Mouse (Mus musculus) cerebellum, adult 2 months (tissue): ENCODE measurements at regions not wholly inside any gene's neighbourhood (a gene's known extent, or its start where the extent isn't known, plus 50 kb on each side); places are given as distances from the start of the nearest gene placed in this dataset.
A peak's percentile ranks its signal among the peaks of the same experiment; 100 is the strongest.

Experiments
- DNase-seq, 2 experiments: peaks; one replicate each; pipeline ENCODE4 v3.0.0; 2021
- H3K27ac ChIP-seq: fragments of 200-500 bp; 2 replicates; pipeline ENCODE4 v1.5.1; 2012; ENCODE audit warnings: low read length, control low read depth, inconsistent platforms; ENCODE audit not compliant: insufficient read depth
- H3K27me3 ChIP-seq: fragments of 200-500 bp; 2 replicates; pipeline ENCODE4 v1.6.1; 2012; ENCODE audit warnings: inconsistent platforms, mild to moderate bottlenecking, low read length, moderate library complexity; ENCODE audit not compliant: control insufficient read depth, insufficient read depth
- H3K4me1 ChIP-seq: fragments of 200-500 bp; 2 replicates; pipeline ENCODE4 v1.6.1; 2011; ENCODE audit warnings: low read length; ENCODE audit not compliant: control insufficient read depth, insufficient read depth
- H3K4me3 ChIP-seq: fragments of 200-500 bp; replicated peaks from 2 replicates; pipeline ENCODE3; 2011; ENCODE audit warnings: mild to moderate bottlenecking, low read depth, low read length, control low read depth; ENCODE audit not compliant: insufficient read depth
- CTCF ChIP-seq: fragments of 200-500 bp; IDR thresholded peaks from 2 replicates; pipeline ENCODE4 v1.5.1; 2011; ENCODE audit warnings: low read depth, mild to moderate bottlenecking, control low read depth, low read length, moderate library complexity, borderline replicate concordance; ENCODE audit not compliant: insufficient read depth
- POLR2A ChIP-seq: fragments of 200-500 bp; IDR thresholded peaks from 2 replicates; pipeline ENCODE4 v1.6.1; 2011; ENCODE audit warnings: low read length, control low read depth, borderline replicate concordance; ENCODE audit not compliant: insufficient read depth
- WGBS: fragments of 180-500 bp; shearing (Covaris S2); methylation state at CpG from one replicate; pipeline ENCODE4 v1.1.7; 2018; 5-methylcytosine and 5-hydroxymethylcytosine counted together

DNA sequence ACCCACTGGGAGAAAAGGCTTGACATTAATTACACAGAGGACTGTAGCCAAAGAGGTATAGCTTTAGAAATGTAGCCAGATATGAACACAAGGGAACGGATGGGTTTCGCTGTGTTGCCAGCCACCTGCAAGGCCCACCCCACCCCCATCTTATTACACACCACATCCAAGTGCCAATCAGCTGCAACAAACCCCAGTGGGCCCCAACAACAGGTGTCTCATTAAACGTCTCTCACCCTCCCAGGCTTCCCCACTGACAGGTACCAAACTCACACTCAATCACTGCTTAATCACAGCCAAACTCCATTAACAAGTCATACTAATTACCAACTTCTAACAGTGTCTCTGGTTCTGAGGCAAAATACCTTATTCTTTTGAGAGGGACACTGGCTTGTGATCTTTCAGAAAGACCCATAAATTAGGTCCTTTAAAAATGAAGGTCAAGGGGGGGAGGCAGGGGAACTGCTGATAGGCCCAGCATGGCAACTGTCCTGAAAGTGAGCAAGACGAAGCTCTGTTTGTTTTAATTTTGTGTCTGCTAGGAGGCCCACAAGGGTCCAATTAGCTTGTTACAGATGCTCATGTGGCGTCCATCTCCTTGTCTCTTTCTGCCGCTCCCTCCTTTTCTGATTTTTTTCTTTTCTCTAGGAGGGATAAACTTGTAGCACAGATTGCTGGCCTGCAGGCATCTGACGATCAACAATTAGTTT lies 115.4 kb upstream of the Arrdc4 start:
- WGBS: 51% methylated on average over 7 of the region's 7 CpGs
- H3K4me1 ChIP-seq: no peaks in the 10 kb centered on the region
- no peak overlapping the region for H3K4me3 ChIP-seq
- no peak for TF ChIP-seq POLR2A
- no peak for TF ChIP-seq CTCF
- no peak for DNase-seq
- no peak overlapping the region for H3K27ac ChIP-seq
- no peaks in the 10 kb centered on the region for H3K27me3 ChIP-seq

DNA sequence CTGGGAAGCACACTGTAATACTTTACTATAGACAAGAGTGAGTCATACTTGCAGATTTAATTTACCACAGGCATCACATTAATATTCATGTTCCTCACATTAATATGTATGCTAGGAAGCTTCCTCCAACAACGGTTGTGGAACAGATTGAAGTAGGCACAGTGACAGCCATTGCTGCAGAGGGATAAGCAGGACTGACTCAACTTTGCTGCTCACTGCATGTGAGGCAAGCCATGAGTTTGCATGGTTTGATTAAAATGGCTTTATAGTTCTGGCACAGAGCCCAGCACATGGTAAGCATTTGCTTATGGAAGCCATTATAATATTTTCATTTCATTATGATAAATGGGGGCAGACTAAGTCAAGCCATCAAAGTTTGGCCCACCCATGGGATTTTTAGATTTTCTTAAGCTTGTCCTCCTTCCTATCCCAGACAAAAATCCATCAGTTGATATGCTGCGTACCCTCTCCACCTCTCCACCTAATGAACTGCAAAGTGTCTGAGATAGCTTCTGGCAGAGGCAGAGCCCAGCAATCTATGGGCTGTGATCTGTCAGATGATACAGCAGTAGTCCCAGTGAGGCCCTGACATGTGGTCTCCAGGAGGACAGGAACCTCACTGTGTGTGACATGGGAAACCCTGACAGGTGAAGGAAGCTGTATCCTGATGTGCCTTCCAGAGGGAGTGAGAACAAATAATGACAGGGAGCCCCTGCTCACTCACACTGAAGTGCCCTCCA lies 109.6 kb upstream of the Arrdc4 start:
- no peak for TF ChIP-seq POLR2A
- no peak for TF ChIP-seq CTCF
- H3K4me3 ChIP-seq: no peak overlapping the region
- no peak for DNase-seq
- no peak overlapping the region for H3K27ac ChIP-seq
- WGBS: 47% methylated on average over 2 of the region's 2 CpGs
- no peaks in the 10 kb centered on the region for H3K4me1 ChIP-seq
- no peaks in the 10 kb centered on the region for H3K27me3 ChIP-seq

DNA sequence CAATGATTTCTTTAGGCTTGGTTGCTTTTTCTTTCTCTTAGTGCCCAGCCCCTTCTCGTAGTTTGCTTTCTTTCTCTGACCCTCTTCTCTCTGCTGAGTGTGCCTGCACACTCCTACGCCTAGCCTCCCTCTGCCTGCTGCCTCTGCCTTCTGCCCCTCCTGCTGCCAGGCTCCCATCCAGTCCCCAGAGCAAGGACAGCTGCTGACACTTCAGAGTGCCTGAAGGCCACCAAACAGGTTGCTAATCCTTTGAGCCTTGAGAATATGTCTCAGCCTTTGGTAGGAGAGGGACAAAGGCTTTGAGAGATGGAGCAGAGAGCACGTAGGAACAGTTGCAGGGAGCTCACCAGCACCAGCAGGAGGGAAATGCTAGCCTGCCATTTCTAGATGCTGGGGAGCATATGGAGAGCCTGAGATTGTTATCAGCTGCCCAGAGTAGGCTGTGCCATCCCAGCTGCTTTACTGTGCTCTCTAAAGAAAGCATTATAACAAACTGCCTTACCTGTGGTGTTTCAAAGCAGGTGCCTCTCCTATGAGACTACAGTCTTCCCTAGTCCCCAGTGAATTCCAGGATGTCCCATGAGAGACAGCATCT lies 103.0 kb upstream of the Arrdc4 start:
- H3K27me3 ChIP-seq: no peaks in the 10 kb centered on the region
- H3K4me3 ChIP-seq: no peak overlapping the region
- H3K27ac ChIP-seq: no peak overlapping the region
- no peaks in the 10 kb centered on the region for H3K4me1 ChIP-seq
- no peak for DNase-seq
- TF ChIP-seq POLR2A (no peak), CTCF (no peak)
- 23% methylated on average over 3 of the region's 3 CpGs for WGBS

DNA sequence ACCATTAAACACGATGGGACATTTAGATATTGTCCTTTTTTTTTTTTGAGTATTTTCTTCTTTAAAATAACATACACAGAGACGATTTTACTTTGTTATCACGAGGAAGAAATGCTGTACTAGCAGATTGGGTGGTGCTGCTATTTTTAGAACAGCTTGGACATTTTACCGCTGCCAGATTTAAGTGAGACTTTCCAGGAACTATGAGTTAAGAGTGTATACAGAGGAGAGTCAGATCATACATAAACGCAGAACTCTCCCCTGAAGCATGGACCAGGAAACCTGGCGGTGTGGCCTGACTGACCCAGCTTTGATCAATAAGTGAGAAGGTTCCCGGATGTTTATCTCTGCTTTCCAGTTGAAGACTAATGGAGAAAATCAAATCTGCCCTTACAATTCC lies 95.6 kb upstream of the Arrdc4 start:
- no peak overlapping the region for H3K27ac ChIP-seq
- no peak for DNase-seq
- WGBS: 77% methylated on average over 7 of the region's 7 CpGs
- TF ChIP-seq CTCF (no peak), POLR2A (no peak)
- H3K4me3 ChIP-seq: no peak overlapping the region
- no peaks in the 10 kb centered on the region for H3K27me3 ChIP-seq
- H3K4me1 ChIP-seq: no peaks in the 10 kb centered on the region

DNA sequence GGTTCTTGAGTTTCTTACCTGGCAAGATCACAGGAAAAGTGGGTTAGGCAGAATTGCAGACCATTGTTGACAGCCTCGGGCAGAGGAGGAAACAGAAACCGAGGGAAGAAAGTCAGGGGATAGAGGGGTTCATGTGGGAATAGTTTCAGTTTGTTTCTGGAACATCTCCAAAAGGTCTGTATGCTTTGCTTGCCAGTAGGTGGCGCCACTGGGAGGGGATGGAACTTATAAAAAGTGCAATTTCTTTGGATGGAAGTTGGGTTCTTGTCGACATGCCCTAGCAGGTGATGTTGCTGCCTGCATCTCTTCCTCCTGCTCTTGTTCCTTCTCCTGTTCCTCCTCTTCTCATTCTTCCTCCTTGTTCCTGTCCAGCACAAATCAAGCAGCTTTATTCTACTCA lies 94.3 kb upstream of the Arrdc4 start:
- WGBS: 44% methylated on average over 4 of the region's 4 CpGs

DNA sequence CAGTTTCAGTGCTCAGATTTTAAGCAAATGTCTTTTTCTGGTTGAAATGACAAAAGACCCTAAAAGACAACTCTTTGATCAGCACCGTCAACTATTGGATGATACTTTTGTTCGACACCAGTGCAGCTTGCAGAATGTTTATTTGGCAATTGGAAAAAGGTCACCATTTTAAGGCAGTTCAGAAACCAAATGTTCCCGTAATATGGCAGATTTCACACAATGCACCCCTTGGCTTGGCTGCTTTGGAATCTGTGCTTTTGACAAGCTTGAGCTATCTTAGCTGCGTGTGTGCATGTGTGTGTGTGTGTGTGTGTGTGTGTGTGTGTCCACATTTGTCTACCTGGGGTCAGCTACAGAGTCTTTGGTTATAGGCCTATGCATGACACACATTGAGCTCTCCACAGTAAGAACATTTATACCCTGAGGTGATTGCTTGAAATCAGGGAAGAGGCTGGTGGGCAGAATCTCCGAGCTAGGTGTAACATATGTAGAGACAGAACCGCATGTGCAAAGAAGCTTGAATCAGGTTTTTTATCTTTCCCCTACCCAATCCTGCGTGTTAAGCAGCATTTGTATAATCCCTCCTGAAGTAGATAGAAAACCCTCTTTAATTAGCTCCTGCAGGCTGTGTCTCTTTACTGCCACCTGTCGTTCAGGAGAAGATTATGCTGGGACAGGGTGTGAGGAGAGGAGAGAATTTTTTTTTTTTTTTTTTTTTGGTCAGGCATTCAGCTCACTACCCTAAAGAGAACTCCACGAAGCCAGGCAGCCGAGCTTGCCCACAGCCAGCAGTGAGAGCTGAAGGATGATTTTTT lies 85.1 kb upstream of the Arrdc4 start:
- H3K27ac ChIP-seq: no peak overlapping the region
- H3K4me1 ChIP-seq: no peaks in the 10 kb centered on the region
- no peaks in the 10 kb centered on the region for H3K27me3 ChIP-seq
- no peak for TF ChIP-seq POLR2A
- peak; percentile 41; the same call in 1 of the 2 replicates for TF ChIP-seq CTCF
- peak in 1 of 2 experiments; percentile 29 for DNase-seq
- WGBS: 50% methylated on average over 10 of the region's 10 CpGs
- no peak overlapping the region for H3K4me3 ChIP-seq

More for the DNA sequence above, 94.3 kb upstream of the Arrdc4 start:
- H3K27ac ChIP-seq: no peak overlapping the region
- H3K4me3 ChIP-seq: no peak overlapping the region
- H3K4me1 ChIP-seq: no peaks in the 10 kb centered on the region
- no peaks in the 10 kb centered on the region for H3K27me3 ChIP-seq
- TF ChIP-seq POLR2A (no peak), CTCF (peak; percentile 29; the same call in 1 of the 2 replicates)
- DNase-seq: no peak

DNA sequence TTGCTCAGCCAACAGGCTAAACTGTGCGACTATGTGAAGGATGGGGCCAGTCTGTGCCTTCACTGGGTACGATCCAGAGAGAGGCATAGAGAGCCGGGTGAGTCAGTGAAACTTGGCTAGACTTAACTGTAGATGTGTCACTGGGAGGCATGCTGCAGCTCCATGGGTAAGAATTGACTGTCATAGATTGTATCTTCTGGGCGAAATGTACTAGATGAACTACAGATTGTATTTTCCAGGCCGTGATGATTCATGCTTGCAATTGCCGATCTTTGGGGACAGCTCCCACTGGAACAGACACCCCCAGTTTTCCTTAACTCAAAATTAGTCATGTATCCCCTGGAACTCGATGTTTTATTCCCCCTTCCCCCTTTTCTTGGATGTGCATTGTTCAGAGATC lies 84.5 kb upstream of the Arrdc4 start:
- TF ChIP-seq POLR2A: no peak
- no peak for TF ChIP-seq CTCF
- no peak overlapping the region for H3K27ac ChIP-seq
- DNase-seq: peak in 1 of 2 experiments; percentile 9
- no peak overlapping the region for H3K4me3 ChIP-seq
- no peaks in the 10 kb centered on the region for H3K27me3 ChIP-seq
- no peaks in the 10 kb centered on the region for H3K4me1 ChIP-seq
- WGBS: 60% methylated on average over 7 of the region's 7 CpGs
